ENCODE assay signal across 15 mouse cellular contexts in the genomic region with DNA sequence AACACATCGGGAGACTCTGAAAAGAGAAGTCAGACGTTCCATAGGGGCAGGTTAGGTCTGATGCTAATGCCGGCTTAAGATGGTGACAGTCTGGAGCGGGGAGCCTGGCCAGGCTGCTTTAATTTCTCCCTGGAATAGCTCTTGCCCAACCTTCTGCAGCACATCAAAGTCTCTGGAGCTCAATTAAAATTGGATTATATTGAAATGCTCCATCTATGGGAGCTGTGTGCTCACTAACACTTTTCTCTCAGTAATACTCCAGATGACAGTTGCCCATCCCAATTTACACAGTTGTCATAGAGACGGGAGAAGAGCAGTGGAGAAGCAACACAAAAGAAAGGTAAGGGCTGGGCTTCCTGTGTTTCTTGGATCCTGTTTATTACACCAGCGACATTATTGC. TPM values are rescaled to one million over a fixed set of nuclear protein-coding genes. Genes with fewer than 3 reads are reported as not detected.
DNase-seq lines count a peak whose midpoint lies in the region; ATAC-seq and TF ChIP-seq lines count a peak whose summit lies in the region.
"Had no signal": no experiment of that assay in that cellular context is flagged by ENCODE, and none has a peak within 500 bp of the region (broad histone marks: within the 10 kb centered on the region; RNA-seq: fewer than 3 reads in every experiment).

No protein-coding gene starts in this region.

- H3K4me1 ChIP-seq in forebrain, embryonic 11.5 days (replicated peaks; ENCODE audit: control insufficient read depth, insufficient read depth, low read length): no peaks in the 10 kb centered on the region
- peaks cover 18% of the 10 kb centered on the region for H3K4me1 ChIP-seq in forebrain, embryonic 10.5 days
- H3K4me1 ChIP-seq in forebrain, embryonic 13.5 days: peaks cover 15% of the 10 kb centered on the region
- H3K4me1 ChIP-seq in hindbrain, embryonic 15.5 days (replicated peaks): peaks cover 23% of the 10 kb centered on the region
- H3K4me1 ChIP-seq in midbrain, postnatal 0 days (ENCODE audit: insufficient read depth, low read length): peaks cover 17% of the 10 kb centered on the region
- H3K4me1 ChIP-seq in heart, adult 2 months (ENCODE audit: control insufficient read depth, insufficient read depth, low read length): no peaks in the 10 kb centered on the region; the same call in 1 of the 2 replicates
- H3K4me1 ChIP-seq: limb, embryonic 15.5 days had no signal

- 46% methylated on average over 6 of the region's 6 CpGs for WGBS in forebrain, embryonic 11.5 days
- 63% methylated on average over 6 of the region's 6 CpGs for WGBS in forebrain, embryonic 10.5 days
- 21% methylated on average over 6 of the region's 6 CpGs for WGBS in forebrain, embryonic 13.5 days
- 32% methylated on average over 6 of the region's 6 CpGs for WGBS in hindbrain, embryonic 15.5 days
- WGBS in midbrain, postnatal 0 days: 11% methylated on average over 6 of the region's 6 CpGs
- WGBS in heart, adult 2 months: 83% methylated on average over 6 of the region's 6 CpGs

- intact Hi-C loops in heart, postnatal 10 days (cut with DNase I): no loop called here
- intact Hi-C loops in heart, adult 2 months (cut with DNase I): no loop called here

- H3K27ac ChIP-seq in forebrain, embryonic 11.5 days (ENCODE audit: low read depth, low read length): no peak overlapping the region
- no peak overlapping the region for H3K27ac ChIP-seq in forebrain, embryonic 10.5 days
- H3K27ac ChIP-seq in forebrain, embryonic 13.5 days: no peak overlapping the region
- H3K27ac ChIP-seq in hindbrain, embryonic 15.5 days (replicated peaks): peak overlapping the region; percentile 78
- peak overlapping the region; percentile 81 for H3K27ac ChIP-seq in midbrain, postnatal 0 days (ENCODE audit: low read depth, low read length)
- no peak overlapping the region for H3K27ac ChIP-seq in heart, adult 2 months
- H3K27ac ChIP-seq: limb, embryonic 15.5 days had no signal

- TF ChIP-seq EP300 in heart, adult 2 months (IDR thresholded peaks at IDR 0.05; ENCODE audit: insufficient read depth, low read depth, low read length): no peak

- TF ChIP-seq CTCF in midbrain, postnatal 0 days (IDR thresholded peaks at IDR 0.05): no peak
- TF ChIP-seq CTCF in heart, adult 2 months (IDR thresholded peaks at IDR 0.05): no peak

- DNase-seq in forebrain, embryonic 11.5 days (ENCODE audit: low spot score): no peak
- no peak for DNase-seq in forebrain, embryonic 10.5 days (ENCODE audit: extremely low spot score, low spot score)
- DNase-seq in midbrain, postnatal 0 days (ENCODE audit: low spot score): peak; percentile 69
- DNase-seq in layer of hippocampus, postnatal 25 days (ENCODE audit: extremely low spot score in 1 of 2, low spot score in 1 of 2): no peak
- DNase-seq in heart, postnatal 10 days: no peak
- DNase-seq in heart, adult 2 months: no peak
- DNase-seq: adrenal gland, adult 8-10 months; cerebellum, adult 9-11 months; kidney, postnatal 14 days; spleen, adult 18-20 months had no signal

- no peak overlapping the region for H3K4me2 ChIP-seq in forebrain, embryonic 11.5 days (ENCODE audit: low read depth, low read length, severe bottlenecking)
- H3K4me2 ChIP-seq in forebrain, embryonic 13.5 days: no peak overlapping the region
- no peak overlapping the region for H3K4me2 ChIP-seq in hindbrain, embryonic 15.5 days
- peak overlapping the region; percentile 6; the same call in 1 of the 2 replicates for H3K4me2 ChIP-seq in midbrain, postnatal 0 days (ENCODE audit: low read depth, low read length, poor library complexity, severe bottlenecking)
- H3K4me2 ChIP-seq: limb, embryonic 15.5 days had no signal

- no peaks in the 10 kb centered on the region; the same call in 1 of the 2 replicates for H3K27me3 ChIP-seq in forebrain, embryonic 11.5 days (ENCODE audit: control insufficient read depth, insufficient read depth, low read length)
- H3K27me3 ChIP-seq in forebrain, embryonic 10.5 days (ENCODE audit: poor library complexity, severe bottlenecking): peaks cover 17% of the 10 kb centered on the region; the same call in 1 of the 2 replicates
- H3K27me3 ChIP-seq in forebrain, embryonic 13.5 days: 0 out of 2 replicates have a peak, but pooled peaks cover 12% of the 10 kb centered on the region
- H3K27me3 ChIP-seq in hindbrain, embryonic 15.5 days: no peaks in the 10 kb centered on the region
- H3K27me3 ChIP-seq in midbrain, postnatal 0 days (ENCODE audit: insufficient read depth, low read length): no peaks in the 10 kb centered on the region
- H3K27me3 ChIP-seq in heart, adult 2 months (ENCODE audit: control insufficient read depth, insufficient read depth, low read length): no peaks in the 10 kb centered on the region
- H3K27me3 ChIP-seq: limb, embryonic 15.5 days had no signal

- 0 out of 2 replicates have a peak, but pooled peaks have one; percentile 33 for ATAC-seq in forebrain, embryonic 11.5 days (replicated peaks; ENCODE audit: low FRiP score)
- peak; percentile 42; the same call in 1 of the 2 replicates for ATAC-seq in forebrain, embryonic 13.5 days
- ATAC-seq in hindbrain, embryonic 15.5 days (ENCODE audit: low FRiP score, low read depth): peak; percentile 80
- peak; percentile 82 for ATAC-seq in midbrain, postnatal 0 days (ENCODE audit: low FRiP score)
- ATAC-seq: intestine, embryonic 16.5 days had no signal

- no peaks in the 10 kb centered on the region for H3K9me3 ChIP-seq in forebrain, embryonic 11.5 days (ENCODE audit: control insufficient read depth, low read length)
- no peaks in the 10 kb centered on the region for H3K9me3 ChIP-seq in forebrain, embryonic 10.5 days
- no peaks in the 10 kb centered on the region for H3K9me3 ChIP-seq in forebrain, embryonic 13.5 days (replicated peaks)
- no peaks in the 10 kb centered on the region for H3K9me3 ChIP-seq in hindbrain, embryonic 15.5 days
- H3K9me3 ChIP-seq in midbrain, postnatal 0 days (ENCODE audit: low read length): no peaks in the 10 kb centered on the region
- H3K9me3 ChIP-seq: limb, embryonic 15.5 days had no signal

- no peak overlapping the region for H3K9ac ChIP-seq in forebrain, embryonic 11.5 days (ENCODE audit: low read length)
- no peak overlapping the region for H3K9ac ChIP-seq in forebrain, embryonic 13.5 days
- H3K9ac ChIP-seq in hindbrain, embryonic 15.5 days: 0 out of 2 replicates have a peak overlapping the region, but pooled peaks have one; percentile 10
- no peak overlapping the region for H3K9ac ChIP-seq in midbrain, postnatal 0 days (replicated peaks; ENCODE audit: low read length, poor library complexity, severe bottlenecking)
- no peak overlapping the region for H3K9ac ChIP-seq in heart, adult 2 months (ENCODE audit: low read depth, low read length)
- H3K9ac ChIP-seq: limb, embryonic 15.5 days had no signal

- H3K36me3 ChIP-seq in forebrain, embryonic 11.5 days (ENCODE audit: control insufficient read depth, insufficient read depth, low read length): no peaks in the 10 kb centered on the region
- H3K36me3 ChIP-seq in forebrain, embryonic 10.5 days (replicated peaks): no peaks in the 10 kb centered on the region
- H3K36me3 ChIP-seq in forebrain, embryonic 13.5 days (ENCODE audit: poor library complexity, severe bottlenecking): no peaks in the 10 kb centered on the region
- no peaks in the 10 kb centered on the region for H3K36me3 ChIP-seq in hindbrain, embryonic 15.5 days
- H3K36me3 ChIP-seq in midbrain, postnatal 0 days (ENCODE audit: insufficient read depth, low read length): no peaks in the 10 kb centered on the region
- no peaks in the 10 kb centered on the region; the same call in 1 of the 2 replicates for H3K36me3 ChIP-seq in heart, adult 2 months (ENCODE audit: control insufficient read depth, insufficient read depth, low read length)
- H3K36me3 ChIP-seq: limb, embryonic 15.5 days had no signal

- TF ChIP-seq POLR2A in heart, adult 2 months (IDR thresholded peaks at IDR 0.05; ENCODE audit: insufficient read depth, low read depth, low read length): no peak

- no peaks in the 10 kb centered on the region for H3K79me2 ChIP-seq in heart, adult 2 months (replicated peaks; ENCODE audit: control insufficient read depth, insufficient read depth, low read length)

- no peak overlapping the region for H3K4me3 ChIP-seq in forebrain, embryonic 11.5 days (ENCODE audit: low read depth, low read length)
- H3K4me3 ChIP-seq in forebrain, embryonic 10.5 days: no peak overlapping the region
- no peak overlapping the region for H3K4me3 ChIP-seq in forebrain, embryonic 13.5 days
- H3K4me3 ChIP-seq in hindbrain, embryonic 15.5 days: no peak overlapping the region
- H3K4me3 ChIP-seq in midbrain, postnatal 0 days (ENCODE audit: low read depth, low read length): no peak overlapping the region
- no peak overlapping the region for H3K4me3 ChIP-seq in heart, adult 2 months
- H3K4me3 ChIP-seq: limb, embryonic 15.5 days had no signal

RNA-seq across cellular contexts. Expression of gene Mab21l1, which starts 40.9 kb away (rescaled TPM):
- polyA plus RNA-seq in forebrain, embryonic 11.5 days (2014; fragmentation: Nextera tagmentation; extraction: Ambion mirVana): 16.6 and 20.5 TPM in 2 replicates
- 6.9 and 7.2 TPM in 2 replicates for polyA plus RNA-seq in forebrain, embryonic 10.5 days (2016; fragmentation: Nextera tagmentation; extraction: Ambion mirVana)
- 16.1 and 42.0 TPM in 2 replicates for polyA plus RNA-seq in forebrain, embryonic 13.5 days (2015; fragmentation: Nextera tagmentation; extraction: Ambion mirVana)
- 169 and 177 TPM in 2 replicates for polyA plus RNA-seq in hindbrain, embryonic 15.5 days (2015; fragmentation: Nextera tagmentation; extraction: Ambion mirVana)
- total RNA-seq in midbrain, postnatal 0 days (2014; rRNA removed): 151 and 152 TPM in 2 replicates
- 131 and 148 TPM in 2 replicates for polyA plus RNA-seq in midbrain, postnatal 0 days (2015; fragmentation: Nextera tagmentation; extraction: Ambion mirVana)
- total RNA-seq in layer of hippocampus, postnatal 25 days (2021): under 1 TPM; 0.44 to 0.75 TPM
- under 1 TPM; 0.10 TPM for total RNA-seq in heart, postnatal 10 days (2021)
- total RNA-seq in heart, adult 2 months (2021): under 1 TPM; 0.09 to 0.13 TPM
- 0.09 and 0.16 TPM in 2 replicates for polyA plus RNA-seq in heart, adult 2 months (2012; rRNA removed)
- total RNA-seq: megakaryocyte, adult 5-6 weeks had no signal

Comparison
In these comparisons a context has a peak if more than half of its experiments do, and no peak if none do; other contexts are left out.
1. H3K27ac ChIP-seq: peak in hindbrain, embryonic 15.5 days (single experiment) and midbrain, postnatal 0 days (single experiment); none in forebrain, embryonic 11.5 days (single experiment), forebrain, embryonic 10.5 days (single experiment), forebrain, embryonic 13.5 days (single experiment) and heart, adult 2 months (single experiment).
2. Peak in every context shown above with its lines, with median percentiles within 50 percentile points of each other: ATAC-seq.